Mouse (Mus musculus) E14TG2a.4 (cell line): Measurements from ENCODE around the gene Srsf2.

Source experiments
- CTCF ChIP-seq: conservative IDR thresholded peaks from 2 replicates; pipeline ENCODE4 v1.5.1; 2014; ENCODE audit warnings: low read length
- NANOG ChIP-seq: IDR thresholded peaks from 2 replicates; pipeline ENCODE4 v1.6.1; 2014; ENCODE audit warnings: borderline replicate concordance, low read length, mixed read lengths
- POU5F1 ChIP-seq: IDR thresholded peaks from 2 replicates; pipeline ENCODE4 v1.6.1; 2014; ENCODE audit warnings: low read length, borderline replicate concordance

GRCm38 (mm10) chr11:116801106-116801505, 51.8 kb downstream of the Srsf2 start:
- no peak for TF ChIP-seq CTCF
- no peak for TF ChIP-seq POU5F1
- no peak for TF ChIP-seq NANOG
